Mouse (Mus musculus) hindbrain, embryonic 13.5 days (tissue): Measurements from ENCODE around the gene Phf11c. TPM values are rescaled to one million over a fixed set of nuclear protein-coding genes. Genes with fewer than 3 reads are reported as not detected.
"Not testable (repeated sequence)": the region's sequence is repeated elsewhere in the genome, so short reads cannot be mapped to it uniquely, and the experiment has no call there.

ENCODE experiments used
- ATAC-seq: fragments of 200-750 bp; cut with Nextera tagmentation; 2 replicates; pipeline ENCODE4 v1.8.0; 2017; ENCODE audit warnings: moderate TSS enrichment; ENCODE audit not compliant: low FRiP score
- H3K27ac ChIP-seq: fragments of 300-500 bp; sonication (generic); 2 replicates; pipeline ENCODE4 v1.5.1; 2015; ENCODE audit warnings: inconsistent platforms, mild to moderate bottlenecking, moderate library complexity
- H3K27me3 ChIP-seq: fragments of 300-500 bp; sonication (generic); 2 replicates; pipeline ENCODE4 v1.6.1; 2015; ENCODE audit warnings: mild to moderate bottlenecking, inconsistent platforms
- H3K36me3 ChIP-seq: fragments of 300-500 bp; sonication (generic); 2 replicates; pipeline ENCODE4 v1.6.1; 2015; ENCODE audit warnings: mild to moderate bottlenecking, inconsistent platforms
- H3K4me1 ChIP-seq: fragments of 300-500 bp; sonication (generic); replicated peaks from 2 replicates; pipeline ENCODE4 v1.6.1; 2015; ENCODE audit warnings: inconsistent platforms
- H3K4me2 ChIP-seq: fragments of 300-500 bp; sonication (generic); 2 replicates; pipeline ENCODE4 v1.6.1; 2015; ENCODE audit warnings: inconsistent platforms, mild to moderate bottlenecking, moderate library complexity
- H3K4me3 ChIP-seq: fragments of 300-500 bp; sonication (generic); 2 replicates; pipeline ENCODE4 v1.5.1; 2015; ENCODE audit warnings: mild to moderate bottlenecking, inconsistent platforms
- H3K9ac ChIP-seq: fragments of 300-500 bp; sonication (generic); 2 replicates; pipeline ENCODE4 v1.6.1; 2015; ENCODE audit warnings: mild to moderate bottlenecking, inconsistent platforms
- H3K9me3 ChIP-seq: fragments of 300-500 bp; sonication (generic); 2 replicates; pipeline ENCODE4 v1.6.1; 2016; ENCODE audit warnings: inconsistent platforms
- WGBS: fragments of 180-500 bp; shearing (Covaris S2); methylation state at CpG from one replicate; pipeline ENCODE4 v1.1.7; 2015; 5-methylcytosine and 5-hydroxymethylcytosine counted together
- polyA plus RNA-seq: library from polyadenylated mRNA; unstranded; fragments of >200 nt; fragmentation: Nextera tagmentation; extraction: Ambion mirVana; gene quantifications from 2 replicates; pipeline ENCODE4 v1.2.1, GENCODE M21; 2015

Phf11c gene
- polyA plus RNA-seq, 1 experiment from 2014 or later = 0.31 TPM

GRCm38 (mm10) chr14:59396999-59397398 is 1.8 kb upstream of the Phf11c start:
- Histone ChIP-seq H3K9me3 (no peaks in the 10 kb centered on the region), H3K27ac (no peak overlapping the region), H3K4me2 (no peak overlapping the region), H3K36me3 (peaks cover 3% of the 10 kb centered on the region; the same call in 1 of the 2 replicates), H3K4me1 (no peaks in the 10 kb centered on the region), H3K9ac (no peak overlapping the region), H3K4me3 (no peak overlapping the region), H3K27me3 (no peaks in the 10 kb centered on the region)
- no peak for ATAC-seq
- 83% methylated on average over 2 of the region's 2 CpGs for WGBS

- ATAC-seq, H3K9ac ChIP-seq, H3K4me2 ChIP-seq, H3K36me3 ChIP-seq, H3K4me1 ChIP-seq, H3K27ac ChIP-seq, H3K27me3 ChIP-seq, H3K4me3 ChIP-seq, H3K9me3 ChIP-seq: not testable (repeated sequence)
- WGBS = 78% methylated on average over 4 of the region's 4 CpGs
These were observed 5.0 kb downstream of the Phf11c start for GRCm38 (mm10) chr14:59390181-59390580.

GRCm38 (mm10) chr14:59389532-59389931 is 5.6 kb downstream of the Phf11c start:
- Histone ChIP-seq H3K36me3 (no peaks in the 10 kb centered on the region), H3K4me3 (no peak overlapping the region), H3K4me1 (no peaks in the 10 kb centered on the region), H3K4me2 (no peak overlapping the region), H3K27me3 (no peaks in the 10 kb centered on the region), H3K27ac (no peak overlapping the region), H3K9me3 (no peaks in the 10 kb centered on the region), H3K9ac (no peak overlapping the region)
- 76% methylated on average over 1 of the region's 1 CpGs for WGBS
- ATAC-seq = no peak

- Histone ChIP-seq H3K9ac (no peak overlapping the region), H3K4me1 (no peaks in the 10 kb centered on the region), H3K4me3 (no peak overlapping the region), H3K9me3 (peaks cover 20% of the 10 kb centered on the region; the same call in 1 of the 2 replicates), H3K4me2 (no peak overlapping the region), H3K27ac (no peak overlapping the region), H3K36me3 (no peaks in the 10 kb centered on the region), H3K27me3 (no peaks in the 10 kb centered on the region)
- WGBS = 94% methylated on average over 25 of the region's 25 CpGs
- ATAC-seq = no peak
These were observed 24.7 kb downstream of the Phf11c start for GRCm38 (mm10) chr14:59370348-59371068.

- peaks cover 14% of the 10 kb centered on the region; the same call in 1 of the 2 replicates for H3K9me3 ChIP-seq
- ATAC-seq = no peak
These were observed 28.6 kb downstream of the Phf11c start for GRCm38 (mm10) chr14:59366386-59367105.

GRCm38 (mm10) chr14:59365244-59365644 is 29.9 kb downstream of the Phf11c start, which contains the start of gene Phf11d:
Gene Phf11d, minus strand, starts transcription at chr14:59365470.
- ATAC-seq = no peak
- Histone ChIP-seq H3K36me3 (no peaks in the 10 kb centered on the region), H3K27me3 (no peaks in the 10 kb centered on the region), H3K9ac (no peak within 1 kb of the TSS), H3K27ac (no peak within 1 kb of the TSS), H3K9me3 (0 out of 2 replicates have a peak, but pooled peaks cover 2% of the 10 kb centered on the region), H3K4me3 (no peak within 1 kb of the TSS), H3K4me1 (no peaks in the 10 kb centered on the region), H3K4me2 (no peak within 1 kb of the TSS)
- 88% methylated on average over 6 of the region's 6 CpGs for WGBS

More at GRCm38 (mm10) chr14:59366386-59367105, 28.6 kb downstream of the Phf11c start:
- no peak overlapping the region for H3K4me2 ChIP-seq
- H3K9ac ChIP-seq = no peak overlapping the region
- WGBS = 90% methylated on average over 8 of the region's 8 CpGs
- H3K27me3 ChIP-seq = no peaks in the 10 kb centered on the region
- H3K27ac ChIP-seq = no peak overlapping the region
- no peak overlapping the region for H3K4me3 ChIP-seq
- no peaks in the 10 kb centered on the region for H3K4me1 ChIP-seq
- no peaks in the 10 kb centered on the region for H3K36me3 ChIP-seq

GRCm38 (mm10) chr14:59341189-59341588 is 54.0 kb downstream of the Phf11c start, which contains the start of gene Phf11b:
Gene Phf11b, minus strand, starts transcription at chr14:59341351.
- H3K27me3 ChIP-seq, ATAC-seq, H3K36me3 ChIP-seq, H3K4me1 ChIP-seq, H3K9me3 ChIP-seq, H3K9ac ChIP-seq, H3K27ac ChIP-seq, H3K4me3 ChIP-seq, H3K4me2 ChIP-seq: not testable (repeated sequence)
- WGBS = 67% methylated on average over 1 of the region's 1 CpGs

- ATAC-seq = no peak
- no peak overlapping the region for H3K4me3 ChIP-seq
- no peak overlapping the region for H3K9ac ChIP-seq
- H3K27ac ChIP-seq = no peak overlapping the region
- no peaks in the 10 kb centered on the region for H3K36me3 ChIP-seq
- no peaks in the 10 kb centered on the region for H3K27me3 ChIP-seq
- no peak overlapping the region for H3K4me2 ChIP-seq
- 83% methylated on average over 1 of the region's 1 CpGs for WGBS
- H3K4me1 ChIP-seq = no peaks in the 10 kb centered on the region
- H3K9me3 ChIP-seq = no peaks in the 10 kb centered on the region
These were observed 55.6 kb downstream of the Phf11c start for GRCm38 (mm10) chr14:59339541-59339940.

GRCm38 (mm10) chr14:59336056-59336455 is 59.1 kb downstream of the Phf11c start:
- not testable (repeated sequence) for H3K9me3 ChIP-seq, ATAC-seq, H3K36me3 ChIP-seq, H3K9ac ChIP-seq, H3K4me2 ChIP-seq, H3K27ac ChIP-seq, H3K4me1 ChIP-seq, H3K4me3 ChIP-seq, H3K27me3 ChIP-seq
- 80% methylated on average over 3 of the region's 3 CpGs for WGBS

Other genes with a start within 250 kb of the Phf11c start
- not detected in 2 replicates for gene Gm5142, start 216.6 kb downstream of the Phf11c start, polyA plus RNA-seq
- 64.4 and 65.6 TPM in 2 replicates for gene Rcbtb1, start 194.2 kb downstream of the Phf11c start, polyA plus RNA-seq
- gene Gm6904, start 135.2 kb downstream of the Phf11c start, polyA plus RNA-seq = not detected in 2 replicates
- gene Phf11a, start 97.9 kb downstream of the Phf11c start, polyA plus RNA-seq = not detected in 2 replicates
- 0.17 and 0.21 TPM in 2 replicates for gene Phf11b, start 54.0 kb downstream of the Phf11c start, polyA plus RNA-seq
- 0.35 and 0.39 TPM in 2 replicates for gene Phf11d, start 29.9 kb downstream of the Phf11c start, polyA plus RNA-seq
- gene Setdb2, start 45.5 kb upstream of the Phf11c start, polyA plus RNA-seq = 8.2 and 8.3 TPM in 2 replicates
- 27.8 and 32.4 TPM in 2 replicates for gene Cab39l, start 45.6 kb upstream of the Phf11c start, polyA plus RNA-seq
- gene Cdadc1, start 202.6 kb upstream of the Phf11c start, polyA plus RNA-seq = 36.3 and 37.8 TPM in 2 replicates
- 4.0 and 4.3 TPM in 2 replicates for gene Shisa2, start 229.9 kb upstream of the Phf11c start, polyA plus RNA-seq